Mouse (Mus musculus) adrenal gland, adult 18-20 months (tissue): ENCODE measurements at regions not wholly inside any gene's neighbourhood (a gene's known extent, or its start where the extent isn't known, plus 50 kb on each side); places are given as distances from the start of the nearest gene placed in this dataset.

Experiments used
- DNase-seq, 2 experiments: peaks; one replicate each; pipeline ENCODE4 v3.0.0; 2021 to 2022; ENCODE audit warnings: low spot score in 2 of 2

DNA sequence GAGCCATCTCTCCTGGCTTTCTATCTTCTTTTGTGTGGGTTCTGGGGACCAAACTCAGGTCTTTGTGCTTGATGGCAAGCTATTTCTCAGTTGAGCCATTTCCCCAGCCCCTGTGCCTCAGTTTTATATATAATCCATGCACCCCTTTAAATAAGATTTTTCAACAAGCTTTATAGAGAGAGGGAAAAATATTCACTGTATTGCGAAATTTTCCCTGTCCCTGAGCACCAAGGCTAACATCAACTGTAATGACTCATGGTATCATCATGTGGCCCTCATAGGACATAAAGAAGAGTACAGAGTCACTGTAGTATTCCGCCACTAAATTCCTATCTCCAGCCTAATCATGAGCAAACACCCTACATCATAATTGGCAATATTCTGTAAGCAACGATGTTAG lies 142.4 kb upstream of the Dock1 start:
- no peak for DNase-seq

DNA sequence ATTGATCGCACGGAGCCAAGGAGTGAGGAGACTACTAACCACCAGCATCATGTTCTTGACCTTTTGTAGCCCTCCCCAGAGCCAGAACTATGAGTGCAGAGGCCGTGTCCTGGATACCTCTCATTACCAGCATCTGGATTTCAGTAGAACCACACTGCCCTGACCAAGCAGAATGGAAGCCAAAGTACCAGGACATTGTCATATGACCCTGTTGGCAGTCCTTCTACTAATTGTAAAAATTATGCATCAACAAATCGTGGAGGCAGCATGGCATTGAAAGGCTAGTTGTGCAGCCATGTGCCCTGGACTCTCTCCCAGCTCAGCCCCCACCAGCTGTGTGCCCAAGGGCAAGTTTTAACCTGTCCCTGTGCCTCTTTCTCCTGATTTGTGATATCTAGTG lies 135.6 kb upstream of the Dock1 start:
- no peak for DNase-seq

DNA sequence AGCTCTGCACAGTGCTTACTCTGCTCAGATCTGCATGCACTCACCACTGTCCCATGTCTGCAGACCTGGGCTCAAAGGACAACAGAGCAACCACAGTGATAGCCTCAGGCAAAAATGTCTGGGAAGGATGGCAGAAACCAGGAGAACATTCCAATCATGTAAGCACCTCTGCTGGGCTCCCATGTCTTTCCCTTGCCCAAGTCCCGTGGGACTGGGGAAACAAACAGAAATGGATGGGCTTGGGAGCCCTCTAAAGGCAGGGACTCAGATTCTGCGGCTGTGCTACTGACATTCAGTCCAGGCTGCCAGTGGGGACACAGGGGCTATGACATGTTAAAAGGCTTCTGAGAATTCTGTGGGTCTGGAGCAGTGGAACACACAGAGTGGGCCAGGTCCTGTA lies 128.8 kb upstream of the Dock1 start:
- no peak for DNase-seq

GRCm38 (mm10) chr7:134546187-134546586 lies 124.3 kb upstream of the Dock1 start:
- DNase-seq: no peak

DNA sequence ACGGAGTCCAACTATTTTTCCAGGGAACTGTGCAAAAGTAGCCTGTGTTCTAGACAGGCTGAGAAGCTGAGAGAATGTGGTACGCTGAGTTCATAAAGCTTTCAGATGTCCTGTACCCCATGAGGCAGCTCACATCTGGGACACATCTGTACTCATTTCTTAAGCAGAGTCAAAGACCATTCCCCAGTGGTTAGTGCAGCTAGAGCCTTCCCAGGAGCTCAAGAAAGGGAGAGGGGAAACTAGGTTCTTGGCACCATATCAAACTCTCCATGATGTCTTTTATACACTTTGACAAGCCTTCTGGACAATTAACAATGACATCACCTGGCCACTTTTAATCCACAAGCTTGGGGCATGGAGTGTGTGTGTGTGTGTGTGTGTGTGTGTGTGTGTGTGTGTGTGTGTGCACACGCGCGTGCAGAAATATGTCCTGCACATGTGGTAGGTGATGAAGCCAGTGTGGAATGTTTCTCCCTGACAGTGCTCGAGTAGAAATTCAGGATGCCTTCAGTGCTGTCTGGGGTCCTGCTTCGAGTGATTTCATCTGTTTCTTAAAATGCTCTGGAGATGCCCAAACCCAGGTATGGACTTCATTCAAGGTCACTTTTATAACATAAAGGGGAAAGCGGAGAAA lies 121.1 kb upstream of the Dock1 start:
- no peak for DNase-seq

GRCm38 (mm10) chr7:134550221-134550809 lies 120.1 kb upstream of the Dock1 start:
- no peak for DNase-seq

- no peak for DNase-seq
Observed at GRCm38 (mm10) chr7:134552051-134552451, 118.4 kb upstream of the Dock1 start.

DNA sequence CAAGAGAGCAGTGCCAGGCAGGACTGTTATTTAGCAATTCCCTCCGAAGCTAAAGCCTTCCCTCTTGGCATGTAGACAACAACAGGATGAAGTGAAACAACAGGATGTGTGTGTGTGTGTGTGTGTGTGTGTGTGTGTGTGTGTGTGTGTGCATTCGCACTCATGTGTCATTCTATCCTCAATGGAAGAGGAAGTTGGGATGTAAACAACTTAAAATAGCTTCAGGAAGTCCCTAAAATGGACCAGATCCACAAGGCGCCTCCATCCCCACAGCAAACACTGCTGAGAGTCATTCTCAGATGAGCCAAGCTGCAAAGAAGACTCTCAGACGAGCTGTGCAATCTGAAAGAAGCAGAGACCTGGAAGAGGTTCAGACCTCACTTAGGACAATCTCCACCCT lies 114.4 kb upstream of the Dock1 start:
- no peak for DNase-seq

GRCm38 (mm10) chr7:134566322-134566721 lies 104.1 kb upstream of the Dock1 start:
- peak; percentile 77 to 86 for DNase-seq

DNA sequence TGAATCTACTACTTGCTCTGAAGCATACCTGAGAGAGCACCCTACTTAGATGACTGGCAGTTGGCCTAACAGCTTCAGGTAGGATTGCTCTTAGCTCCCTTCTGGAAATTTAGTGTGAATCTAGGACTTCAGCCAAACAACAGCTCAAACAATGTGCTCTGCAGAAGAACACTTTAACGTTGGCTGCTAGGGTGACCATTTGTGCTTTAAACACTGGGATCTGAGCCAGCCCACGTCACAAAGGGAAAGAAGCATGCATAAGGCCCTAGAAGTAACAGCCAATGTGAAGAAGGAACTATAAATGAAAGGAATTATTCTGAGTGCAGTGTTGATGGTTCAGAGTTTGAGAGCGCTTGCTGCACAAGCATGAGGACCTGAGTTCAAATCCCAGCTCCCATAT lies 101.2 kb upstream of the Dock1 start:
- no peak for DNase-seq

- DNase-seq: no peak
Observed at GRCm38 (mm10) chr7:134570176-134570810, 100.2 kb upstream of the Dock1 start.

DNA sequence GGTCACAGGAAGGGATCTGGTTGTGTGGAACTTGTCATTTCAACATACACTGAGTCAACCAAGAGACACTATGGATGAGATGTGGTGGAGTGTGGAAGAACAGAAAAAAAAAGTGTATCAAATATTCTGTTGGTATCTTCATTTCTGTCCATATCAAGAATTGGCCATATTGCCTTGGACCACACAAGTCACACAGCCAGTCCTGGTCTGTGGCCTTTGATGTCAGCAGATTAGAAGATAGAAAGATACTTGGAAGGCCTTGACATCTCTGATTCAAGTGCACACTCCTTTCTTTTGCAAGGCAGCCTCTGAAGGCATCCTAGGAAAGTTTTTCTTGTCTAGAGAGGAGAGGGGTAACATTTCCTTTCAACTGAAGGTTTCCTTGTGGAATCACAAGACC lies 88.7 kb upstream of the Dock1 start:
- no peak for DNase-seq

GRCm38 (mm10) chr7:134585478-134585877 lies 85.0 kb upstream of the Dock1 start:
- no peak for DNase-seq

DNA sequence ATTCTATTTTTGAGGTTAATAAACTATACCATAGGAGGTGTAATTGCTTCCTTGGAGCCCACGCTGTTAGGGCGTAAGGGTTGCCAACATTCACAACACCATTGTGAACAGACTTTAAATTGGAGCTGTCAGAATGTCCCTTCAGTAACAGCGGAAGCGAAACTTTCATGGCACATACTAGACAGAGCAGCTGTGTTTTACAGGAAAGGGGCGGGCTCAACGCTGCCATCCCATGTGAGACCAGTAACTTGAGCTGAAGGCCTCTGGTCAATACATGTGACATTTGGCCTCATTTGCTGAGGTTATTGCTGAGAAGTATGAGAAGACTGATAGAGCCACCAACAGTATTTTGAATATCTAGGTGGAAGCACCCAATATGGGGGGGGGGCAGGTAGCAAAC lies 83.5 kb upstream of the Dock1 start:
- no peak for DNase-seq

DNA sequence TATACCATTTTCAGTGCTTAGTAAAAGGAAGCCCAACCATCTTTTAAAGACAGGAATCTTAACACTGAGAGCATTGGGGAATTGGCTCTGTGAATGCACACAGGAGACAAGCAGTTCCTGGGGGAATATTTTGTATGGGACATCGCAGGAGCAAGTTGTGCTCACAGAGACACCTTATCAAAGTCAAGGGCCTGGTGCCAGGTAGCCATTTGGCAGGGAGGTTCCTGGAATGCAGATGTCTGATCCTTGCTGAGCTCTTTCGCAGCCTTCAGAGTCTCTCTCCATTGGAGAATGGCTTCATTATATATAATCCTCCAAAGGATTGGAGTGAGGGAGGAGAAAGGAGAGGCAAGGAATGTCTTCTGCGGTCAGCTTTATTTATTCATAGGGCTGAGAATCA lies 62.6 kb upstream of the Dock1 start:
- DNase-seq: no peak

- DNase-seq: no peak
Observed at GRCm38 (mm10) chr7:134610159-134610558, 60.3 kb upstream of the Dock1 start.

- no peak for DNase-seq
Observed at GRCm38 (mm10) chr7:134611371-134611770, 59.1 kb upstream of the Dock1 start.

- DNase-seq: no peak
Observed at GRCm38 (mm10) chr7:134612175-134612633, 58.2 kb upstream of the Dock1 start.

DNA sequence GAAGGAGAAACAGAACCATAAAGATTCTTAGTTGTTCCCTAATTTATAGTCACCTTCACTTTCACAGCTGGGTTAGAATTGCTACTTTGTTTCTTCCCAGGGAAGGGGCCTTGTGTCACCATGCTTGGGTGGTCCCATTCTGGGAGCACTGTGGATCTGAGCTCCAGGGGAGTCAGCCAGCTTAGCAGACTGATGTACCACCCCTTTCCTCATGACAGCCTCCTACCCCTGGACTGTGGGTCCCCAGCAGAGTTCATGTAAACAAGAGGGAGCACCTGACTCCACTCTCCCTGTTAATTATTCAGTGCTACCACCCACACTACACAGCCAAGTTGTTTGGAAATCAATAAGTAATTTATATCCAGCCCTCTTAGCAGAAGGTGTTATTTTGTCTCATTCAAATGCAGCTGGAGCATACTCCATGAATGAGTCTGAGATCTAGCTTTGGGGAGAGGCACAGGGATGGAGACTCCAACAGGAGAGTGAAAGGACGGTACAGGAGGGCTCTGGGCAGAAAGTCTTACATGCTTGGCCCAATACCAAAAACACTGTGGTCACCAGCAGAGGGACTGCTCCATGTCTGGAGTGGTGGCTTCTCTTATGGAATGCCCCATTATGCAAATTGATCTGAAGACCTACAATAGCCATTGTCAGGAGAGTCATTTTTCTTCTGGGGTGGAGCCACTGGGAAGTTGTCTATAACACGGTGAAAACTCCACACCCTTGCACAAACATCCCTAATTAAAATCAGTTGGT lies 51.1 kb upstream of the Dock1 start:
- DNase-seq: no peak

GRCm38 (mm10) chr7:134620006-134620405 lies 50.4 kb upstream of the Dock1 start:
- no peak for DNase-seq
